Mouse (Mus musculus) brain, embryonic 14.5 days (tissue): ENCODE results near the gene Zbtb16. TPM values are rescaled to one million over a fixed set of nuclear protein-coding genes. Genes with fewer than 3 reads are reported as not detected.

Experiments used
- DNase-seq: peaks from one replicate; pipeline ENCODE4 v3.0.0-alpha.2; 2011; ENCODE audit warnings: low read depth
- CTCF ChIP-seq: fragments of 200-500 bp; IDR thresholded peaks from 2 replicates; pipeline ENCODE4 v1.5.1; 2012; ENCODE audit warnings: inconsistent platforms, mild to moderate bottlenecking, moderate library complexity, borderline replicate concordance; ENCODE audit not compliant: insufficient read depth, insufficient read length; ENCODE audit errors: extremely low read depth
- POLR2A ChIP-seq: fragments of 200-500 bp; IDR thresholded peaks from 2 replicates; pipeline ENCODE4 v1.6.1; 2012; ENCODE audit warnings: mild to moderate bottlenecking, inconsistent platforms, borderline replicate concordance; ENCODE audit not compliant: poor library complexity, insufficient read depth, insufficient read length, severe bottlenecking; ENCODE audit errors: extremely low read depth
- polyA plus RNA-seq: library from polyadenylated mRNA; depleted of rRNA; stranded (reverse); fragments of >200 nt; gene quantifications from 2 replicates; pipeline ENCODE4 v1.2.3, GENCODE M21; 2012

Gene Zbtb16
- polyA plus RNA-seq, 1 experiment: 4.1 TPM

- TF ChIP-seq POLR2A: no peak
- TF ChIP-seq CTCF: no peak
- no peak for DNase-seq
Measured at GRCm38 (mm10) chr9:48734725-48735465, 101.1 kb downstream of the Zbtb16 start.

- TF ChIP-seq CTCF: no peak
- no peak for TF ChIP-seq POLR2A
Measured at GRCm38 (mm10) chr9:48733817-48734544, 102.0 kb downstream of the Zbtb16 start.

GRCm38 (mm10) chr9:48733083-48733482, 102.9 kb downstream of the Zbtb16 start:
- TF ChIP-seq CTCF (no peak), POLR2A (no peak)
- DNase-seq: no peak

More at GRCm38 (mm10) chr9:48733817-48734544, 102.0 kb downstream of the Zbtb16 start:
- DNase-seq: peak; percentile 93

- TF ChIP-seq CTCF: no peak
- no peak for TF ChIP-seq POLR2A
- DNase-seq: no peak
Measured at GRCm38 (mm10) chr9:48731651-48732536, 104.1 kb downstream of the Zbtb16 start.

- DNase-seq: peak; percentile 91
- TF ChIP-seq CTCF (no peak), POLR2A (no peak)
Measured at GRCm38 (mm10) chr9:48730446-48730979, 105.5 kb downstream of the Zbtb16 start.

- DNase-seq: no peak
- TF ChIP-seq CTCF (no peak), POLR2A (no peak)
Measured at GRCm38 (mm10) chr9:48729471-48729870, 106.6 kb downstream of the Zbtb16 start.

GRCm38 (mm10) chr9:48728731-48729123, 107.3 kb downstream of the Zbtb16 start:
- TF ChIP-seq POLR2A: no peak
- TF ChIP-seq CTCF: no peak
- no peak for DNase-seq

- TF ChIP-seq POLR2A: no peak
- no peak for TF ChIP-seq CTCF
- DNase-seq: no peak
Measured at GRCm38 (mm10) chr9:48728083-48728730, 107.8 kb downstream of the Zbtb16 start.

- no peak for TF ChIP-seq CTCF
- TF ChIP-seq POLR2A: no peak
- DNase-seq: no peak
Measured at GRCm38 (mm10) chr9:48726341-48726740, 109.7 kb downstream of the Zbtb16 start.

- DNase-seq: no peak
- TF ChIP-seq POLR2A (no peak), CTCF (no peak)
Measured at GRCm38 (mm10) chr9:48725918-48726317, 110.1 kb downstream of the Zbtb16 start.

- TF ChIP-seq POLR2A (no peak), CTCF (no peak)
- no peak for DNase-seq
Measured at GRCm38 (mm10) chr9:48725161-48725560, 110.9 kb downstream of the Zbtb16 start.

GRCm38 (mm10) chr9:48724733-48725132, 111.3 kb downstream of the Zbtb16 start:
- no peak for TF ChIP-seq CTCF
- TF ChIP-seq POLR2A: no peak
- no peak for DNase-seq
